Mouse (Mus musculus): ENCODE measurements around the gene Kyat3. TPM values are rescaled to one million over a fixed set of nuclear protein-coding genes. Genes with fewer than 3 reads are reported as not detected.

Kyat3 gene
- 12.3 TPM for polyA plus RNA-seq (2014; fragmentation: Illumina TruSeq; extraction: RNeasy Lipid Tissue Mini Kit (QIAGEN cat#74804); ENCODE audit: low read depth, low replicate concordance)

GRCm38 (mm10) chr3:142700442-142701322 is at the start of gene Kyat3:
Gene Kyat3, plus strand, starts transcription at chr3:142701051.

GRCm38 (mm10) chr3:142764995-142765777 is 64.3 kb downstream of the Kyat3 start, which contains the start of gene Gtf2b:
Gene Gtf2b, plus strand, starts transcription at chr3:142765045.

Other genes starting within 250 kb of the Kyat3 start
- gene Gbp5, start 207.1 kb upstream of the Kyat3 start, polyA plus RNA-seq (2014; fragmentation: Illumina TruSeq; extraction: RNeasy Lipid Tissue Mini Kit (QIAGEN cat#74804); ENCODE audit: low read depth, low replicate concordance): 2.2 TPM
- gene Gbp7, start 170.7 kb upstream of the Kyat3 start, polyA plus RNA-seq (2014; fragmentation: Illumina TruSeq; extraction: RNeasy Lipid Tissue Mini Kit (QIAGEN cat#74804); ENCODE audit: low read depth, low replicate concordance): 2.5 TPM
- gene Gbp3, start 141.0 kb upstream of the Kyat3 start, polyA plus RNA-seq (2014; fragmentation: Illumina TruSeq; extraction: RNeasy Lipid Tissue Mini Kit (QIAGEN cat#74804); ENCODE audit: low read depth, low replicate concordance): 1.7 TPM
- gene Gbp2b, start 106.2 kb upstream of the Kyat3 start, polyA plus RNA-seq (2014; fragmentation: Illumina TruSeq; extraction: RNeasy Lipid Tissue Mini Kit (QIAGEN cat#74804); ENCODE audit: low read depth, low replicate concordance): 0.14 TPM
- gene Gbp2, start 80.4 kb upstream of the Kyat3 start, polyA plus RNA-seq (2014; fragmentation: Illumina TruSeq; extraction: RNeasy Lipid Tissue Mini Kit (QIAGEN cat#74804); ENCODE audit: low read depth, low replicate concordance): 3.1 TPM
- 137 TPM for gene Gtf2b, start 64.0 kb downstream of the Kyat3 start, polyA plus RNA-seq (2014; fragmentation: Illumina TruSeq; extraction: RNeasy Lipid Tissue Mini Kit (QIAGEN cat#74804); ENCODE audit: low read depth, low replicate concordance)
- 88.4 TPM for gene Pkn2, start 181.0 kb downstream of the Kyat3 start, polyA plus RNA-seq (2014; fragmentation: Illumina TruSeq; extraction: RNeasy Lipid Tissue Mini Kit (QIAGEN cat#74804); ENCODE audit: low read depth, low replicate concordance)